Mouse (Mus musculus) lung, embryonic 14.5 days (tissue): ENCODE measurements around the gene Tubb4b. TPM values are rescaled to one million over a fixed set of nuclear protein-coding genes. Genes with fewer than 3 reads are reported as not detected.
A peak's percentile ranks its signal among the peaks of the same experiment; 100 is the strongest.

Experiments
- ATAC-seq: fragments of 200-750 bp; cut with Nextera tagmentation; 2 replicates; pipeline ENCODE4 v1.8.0; 2017; ENCODE audit warnings: mild to moderate bottlenecking, moderate TSS enrichment, moderate library complexity; ENCODE audit not compliant: insufficient read depth
- DNase-seq: peaks from one replicate; pipeline ENCODE4 v3.0.0-alpha.2; 2015
- H3K27ac ChIP-seq: fragments of 300-500 bp; sonication (generic); 2 replicates; pipeline ENCODE4 v1.5.1; 2014; ENCODE audit warnings: low read depth, mild to moderate bottlenecking, moderate library complexity
- H3K27me3 ChIP-seq: fragments of 300-500 bp; sonication (generic); 2 replicates; pipeline ENCODE4 v1.6.1; 2014; ENCODE audit warnings: low read length, control low read depth; ENCODE audit not compliant: insufficient read depth
- H3K36me3 ChIP-seq: fragments of 300-500 bp; sonication (generic); 2 replicates; pipeline ENCODE4 v1.6.1; 2014; ENCODE audit warnings: control low read depth; ENCODE audit not compliant: insufficient read depth
- H3K4me1 ChIP-seq: fragments of 300-500 bp; sonication (generic); 2 replicates; pipeline ENCODE4 v1.6.1; 2014; ENCODE audit warnings: antibody characterized with exemption, control low read depth; ENCODE audit not compliant: insufficient read depth
- H3K4me2 ChIP-seq: fragments of 300-500 bp; sonication (generic); 2 replicates; pipeline ENCODE4 v1.6.1; 2014; ENCODE audit warnings: mild to moderate bottlenecking
- H3K4me3 ChIP-seq: fragments of 300-500 bp; sonication (generic); 2 replicates; pipeline ENCODE4 v1.5.1; 2014; ENCODE audit warnings: low read depth, low read length
- H3K9ac ChIP-seq: fragments of 300-500 bp; sonication (generic); 2 replicates; pipeline ENCODE4 v1.6.1; 2014
- H3K9me3 ChIP-seq: fragments of 300-500 bp; sonication (generic); 2 replicates; pipeline ENCODE4 v1.6.1; 2016; ENCODE audit warnings: low read depth, low read length, control low read depth
- CTCF ChIP-seq: IDR thresholded peaks from 2 replicates; pipeline ENCODE4 v1.5.1; 2016; ENCODE audit warnings: antibody characterized with exemption, low read depth
- WGBS: fragments of 180-500 bp; shearing (Covaris S2); extraction: QIAGEN DNeasy Blood & Tissue Kit; methylation state at CpG from one replicate; pipeline ENCODE4 v1.1.7; 2014; 5-methylcytosine and 5-hydroxymethylcytosine counted together
- polyA plus RNA-seq: library from polyadenylated mRNA; unstranded; fragments of >200 nt; fragmentation: Nextera tagmentation; extraction: Ambion mirVana; gene quantifications from 2 replicates; pipeline ENCODE4 v1.2.1, GENCODE M21; 2014

The Tubb4b gene
- polyA plus RNA-seq, 1 experiment from 2014 or later, result 610 TPM

GRCm38 (mm10) chr2:25230581-25230980 is 6.1 kb upstream of the Tubb4b start:
- Histone ChIP-seq H3K4me1 (0 out of 2 replicates have a peak, but pooled peaks cover 3% of the 10 kb centered on the region), H3K9ac (no peak overlapping the region), H3K36me3 (no peaks in the 10 kb centered on the region), H3K4me3 (no peak overlapping the region), H3K4me2 (no peak overlapping the region), H3K9me3 (no peaks in the 10 kb centered on the region), H3K27ac (no peak overlapping the region), H3K27me3 (0 out of 2 replicates have a peak, but pooled peaks cover 2% of the 10 kb centered on the region)
- WGBS, result 79% methylated on average over 7 of the region's 7 CpGs
- DNase-seq (no peak), ATAC-seq (no peak)
- no peak for TF ChIP-seq CTCF

GRCm38 (mm10) chr2:25229582-25229981 is 5.1 kb upstream of the Tubb4b start:
- 0 out of 2 replicates have a peak, but pooled peaks cover 2% of the 10 kb centered on the region for H3K27me3 ChIP-seq

GRCm38 (mm10) chr2:25228995-25229530 is 4.6 kb upstream of the Tubb4b start:
- Histone ChIP-seq H3K36me3 (no peaks in the 10 kb centered on the region), H3K4me1 (0 out of 2 replicates have a peak, but pooled peaks cover 5% of the 10 kb centered on the region), H3K4me3 (no peak overlapping the region), H3K9ac (no peak overlapping the region), H3K27me3 (0 out of 2 replicates have a peak, but pooled peaks cover 1% of the 10 kb centered on the region), H3K9me3 (no peaks in the 10 kb centered on the region), H3K27ac (no peak overlapping the region), H3K4me2 (peak overlapping the region; percentile 33; the same call in 1 of the 2 replicates)
- 65% methylated on average over 6 of the region's 6 CpGs for WGBS
- ATAC-seq (no peak), DNase-seq (no peak)
- TF ChIP-seq CTCF, result no peak

More at GRCm38 (mm10) chr2:25229582-25229981, 5.1 kb upstream of the Tubb4b start:
- no peak overlapping the region for H3K4me3 ChIP-seq
- DNase-seq, result no peak
- H3K4me1 ChIP-seq, result 0 out of 2 replicates have a peak, but pooled peaks cover 5% of the 10 kb centered on the region
- no peaks in the 10 kb centered on the region for H3K9me3 ChIP-seq
- H3K4me2 ChIP-seq, result no peak overlapping the region
- no peak overlapping the region for H3K9ac ChIP-seq
- ATAC-seq, result no peak
- no peak for TF ChIP-seq CTCF
- WGBS, result 80% methylated on average over 5 of the region's 5 CpGs
- no peak overlapping the region for H3K27ac ChIP-seq
- H3K36me3 ChIP-seq, result no peaks in the 10 kb centered on the region

GRCm38 (mm10) chr2:25228431-25228889 is 4.0 kb upstream of the Tubb4b start:
- WGBS, result under 1% methylated on average over 7 of the region's 7 CpGs
- peak; percentile 35 for ATAC-seq

GRCm38 (mm10) chr2:25227406-25227805 is 2.9 kb upstream of the Tubb4b start:
- DNase-seq (no peak), ATAC-seq (no peak)
- TF ChIP-seq CTCF, result no peak
- Histone ChIP-seq H3K4me2 (no peak overlapping the region), H3K4me1 (0 out of 2 replicates have a peak, but pooled peaks cover 5% of the 10 kb centered on the region), H3K36me3 (0 out of 2 replicates have a peak, but pooled peaks cover 4% of the 10 kb centered on the region), H3K27ac (no peak overlapping the region), H3K4me3 (no peak overlapping the region), H3K9ac (no peak overlapping the region), H3K9me3 (no peaks in the 10 kb centered on the region), H3K27me3 (no peaks in the 10 kb centered on the region)
- WGBS, result 90% methylated on average over 4 of the region's 4 CpGs

More at GRCm38 (mm10) chr2:25228431-25228889, 4.0 kb upstream of the Tubb4b start:
- 0 out of 2 replicates have a peak overlapping the region, but pooled peaks have one; percentile 7 for H3K4me3 ChIP-seq
- peak overlapping the region; percentile 58; the same call in 1 of the 2 replicates for H3K27ac ChIP-seq
- H3K4me2 ChIP-seq, result peak overlapping the region; percentile 33
- no peaks in the 10 kb centered on the region for H3K27me3 ChIP-seq
- 0 out of 2 replicates have a peak, but pooled peaks cover 5% of the 10 kb centered on the region for H3K4me1 ChIP-seq
- peak; percentile 74 for TF ChIP-seq CTCF
- no peak overlapping the region for H3K9ac ChIP-seq
- no peaks in the 10 kb centered on the region for H3K9me3 ChIP-seq
- 0 out of 2 replicates have a peak, but pooled peaks cover 2% of the 10 kb centered on the region for H3K36me3 ChIP-seq
- DNase-seq, result peak; percentile 93

- H3K4me1 ChIP-seq, result 0 out of 2 replicates have a peak, but pooled peaks cover 5% of the 10 kb centered on the region
- H3K9me3 ChIP-seq, result no peaks in the 10 kb centered on the region
- no peak overlapping the region for H3K9ac ChIP-seq
- DNase-seq (no peak), ATAC-seq (no peak)
- peaks cover 10% of the 10 kb centered on the region for H3K36me3 ChIP-seq
- no peak overlapping the region for H3K4me3 ChIP-seq
- no peak overlapping the region for H3K27ac ChIP-seq
- H3K4me2 ChIP-seq, result no peak overlapping the region
- no peak for TF ChIP-seq CTCF
- WGBS, result 75% methylated on average over 5 of the region's 5 CpGs
- no peaks in the 10 kb centered on the region for H3K27me3 ChIP-seq
Observed at GRCm38 (mm10) chr2:25226864-25227263, 2.4 kb upstream of the Tubb4b start.

GRCm38 (mm10) chr2:25225811-25226379 is 1.4 kb upstream of the Tubb4b start:
- peak overlapping the region; percentile 62; the same call in 1 of the 2 replicates for H3K9ac ChIP-seq
- H3K27me3 ChIP-seq, result no peaks in the 10 kb centered on the region
- H3K4me1 ChIP-seq, result 0 out of 2 replicates have a peak, but pooled peaks cover 5% of the 10 kb centered on the region
- ATAC-seq (no peak), DNase-seq (no peak)
- 69% methylated on average over 8 of the region's 8 CpGs for WGBS
- peak overlapping the region; percentile 51; the same call in 1 of the 2 replicates for H3K4me3 ChIP-seq
- H3K9me3 ChIP-seq, result no peaks in the 10 kb centered on the region
- H3K27ac ChIP-seq, result peak overlapping the region; percentile 98
- no peak for TF ChIP-seq CTCF
- peak overlapping the region; percentile 66 for H3K4me2 ChIP-seq
- H3K36me3 ChIP-seq, result peaks cover 17% of the 10 kb centered on the region
